Mouse (Mus musculus) cerebellum, postnatal 4 days (tissue): ENCODE measurements around the gene Capn7.

Experiments
- DNase-seq, 2 experiments: peaks; one replicate each; pipeline ENCODE4 v3.0.0; 2022; ENCODE audit warnings: low spot score in 2 of 2, mixed read lengths in 1 of 2

Gene Capn7

DNA sequence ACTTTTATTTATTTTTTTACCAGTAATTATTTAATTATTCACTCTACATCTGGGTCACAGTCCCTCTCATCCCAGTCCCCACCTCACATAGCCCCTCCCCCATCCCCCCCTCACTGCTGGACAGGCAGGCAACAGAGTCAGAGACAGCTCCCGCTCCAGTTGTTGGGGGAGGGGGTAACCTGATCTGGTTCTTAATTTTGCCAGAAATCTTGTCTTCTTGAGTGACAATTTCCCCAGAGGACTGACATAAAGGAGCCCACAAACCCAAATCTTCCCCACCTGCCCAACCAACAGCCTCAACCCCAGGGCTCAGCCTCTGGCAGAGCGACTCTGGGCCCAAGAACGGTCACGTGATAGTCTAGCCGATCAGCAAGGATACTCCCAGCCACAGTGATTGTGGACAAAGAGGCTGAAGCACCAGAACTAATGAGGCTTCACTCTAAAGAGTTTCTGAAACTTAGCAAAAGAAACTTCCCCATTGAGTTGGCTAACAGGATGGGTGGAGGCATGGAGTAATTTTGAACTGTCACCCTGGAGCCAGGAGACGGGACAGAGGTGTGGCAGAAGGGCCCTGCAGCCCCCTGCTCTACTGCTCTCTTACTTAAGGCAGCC is 77.1 kb downstream of the Capn7 start:
- DNase-seq, result no peak

DNA sequence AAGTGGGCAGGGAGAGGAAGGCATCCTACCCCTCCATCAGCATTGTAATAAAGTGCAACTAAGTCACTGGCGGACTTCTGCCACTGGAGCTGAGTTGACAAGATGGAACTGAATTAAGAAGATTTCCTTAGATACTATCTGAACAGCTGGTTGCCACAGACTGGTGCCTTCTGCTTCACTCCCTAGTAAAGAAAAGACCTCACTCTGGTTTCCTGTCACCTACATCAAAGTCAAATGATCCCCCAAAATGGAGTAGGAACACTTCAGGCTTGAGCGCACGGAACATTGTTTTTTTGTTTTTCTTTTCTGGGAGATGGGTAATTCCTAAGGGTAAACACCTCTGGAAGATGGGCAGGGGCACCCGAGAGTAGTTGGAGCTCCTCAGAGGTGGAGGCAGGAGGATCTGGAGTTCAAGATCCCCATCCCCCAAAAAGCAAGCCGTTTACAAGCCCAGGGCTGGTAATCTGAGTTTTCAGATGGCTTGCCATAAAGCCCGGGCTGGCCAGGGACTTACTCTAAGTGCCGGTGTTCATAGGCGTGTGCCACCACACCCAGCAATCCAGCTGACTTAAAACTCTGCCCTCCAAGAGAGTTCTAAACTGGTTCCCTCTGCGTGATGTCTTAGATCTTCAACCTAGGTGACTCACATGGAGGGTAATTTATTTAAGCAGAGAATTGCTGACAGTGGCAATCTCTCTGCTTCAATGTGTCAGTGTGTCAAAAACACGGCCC is 78.0 kb downstream of the Capn7 start:
- no peak for DNase-seq

DNA sequence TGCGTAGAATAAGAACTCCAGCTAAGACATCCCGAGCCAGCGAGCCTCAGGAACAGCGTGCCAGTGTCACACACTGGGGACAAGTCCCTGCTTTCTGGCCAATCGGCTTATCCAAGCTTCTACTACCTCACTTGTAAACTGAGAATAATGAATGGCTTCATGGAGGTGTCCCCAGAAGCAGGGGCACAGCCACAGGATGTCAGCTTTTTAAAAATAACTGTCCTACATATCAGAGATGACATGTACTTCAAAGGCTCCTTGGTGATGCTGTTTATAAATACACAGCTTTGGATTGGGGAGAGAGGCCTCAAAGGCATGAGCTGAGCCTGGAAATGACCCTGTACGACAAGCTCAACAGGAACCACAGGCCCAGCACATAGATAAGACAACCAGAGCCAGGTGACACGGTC is 78.5 kb downstream of the Capn7 start:
- no peak for DNase-seq

- no peak for DNase-seq
Observed at GRCm38 (mm10) chr14:31416411-31416810, 80.0 kb downstream of the Capn7 start.

DNA sequence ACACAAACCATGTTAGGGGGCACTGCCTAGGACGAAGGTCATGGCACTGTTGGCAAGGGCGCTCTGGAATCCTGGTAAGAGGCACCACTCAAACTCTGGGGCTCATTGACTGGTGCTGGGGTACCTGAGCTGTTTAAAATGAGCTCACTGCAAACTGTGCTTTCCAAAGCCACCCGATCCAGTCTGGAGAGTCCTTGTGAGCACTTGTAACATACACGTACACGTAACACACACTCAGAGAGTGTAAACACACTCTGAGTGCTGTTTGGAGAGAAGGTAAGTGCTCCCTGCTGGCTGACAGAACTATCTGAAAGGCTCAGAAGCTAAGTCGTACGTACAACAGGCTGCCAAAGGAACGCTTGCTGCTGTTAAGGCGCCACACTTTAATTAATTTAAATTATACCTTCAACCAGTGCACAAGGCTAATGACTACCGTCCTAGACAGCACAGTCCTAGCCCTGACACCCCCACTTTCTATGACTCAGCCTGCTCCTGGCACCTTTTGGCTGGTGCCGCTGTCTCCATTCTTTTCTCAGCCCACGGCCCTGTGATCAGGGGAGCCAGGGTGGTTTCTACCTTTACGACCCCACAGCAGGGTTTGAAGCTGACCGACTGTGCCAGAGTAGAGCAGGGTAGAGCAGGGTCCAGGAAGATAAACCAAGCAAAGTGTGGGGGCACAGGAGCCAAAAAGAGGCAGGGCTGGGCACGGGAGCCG is 80.6 kb downstream of the Capn7 start:
- DNase-seq, result no peak

DNA sequence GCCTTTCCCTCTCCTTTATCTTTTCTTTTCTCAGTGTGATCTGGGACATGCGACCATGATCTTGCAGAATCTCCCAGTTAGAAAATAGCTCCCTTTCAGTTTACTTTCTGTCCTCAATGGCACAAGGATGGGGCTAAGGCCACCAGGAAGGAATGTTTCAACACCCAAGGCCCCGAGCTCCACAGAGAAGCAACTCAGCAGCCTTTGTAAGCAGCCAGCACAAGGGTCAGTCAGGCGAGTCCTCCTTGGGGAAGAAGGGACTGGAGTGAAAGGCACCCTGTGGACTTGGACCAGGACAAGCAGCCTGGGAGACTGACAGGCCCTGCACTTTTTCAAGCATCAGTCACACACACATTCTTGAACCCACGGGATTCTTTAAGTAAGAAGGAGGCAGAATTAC is 82.8 kb downstream of the Capn7 start:
- DNase-seq, result no peak

GRCm38 (mm10) chr14:31420135-31420534 is 83.7 kb downstream of the Capn7 start:
- no peak for DNase-seq

DNA sequence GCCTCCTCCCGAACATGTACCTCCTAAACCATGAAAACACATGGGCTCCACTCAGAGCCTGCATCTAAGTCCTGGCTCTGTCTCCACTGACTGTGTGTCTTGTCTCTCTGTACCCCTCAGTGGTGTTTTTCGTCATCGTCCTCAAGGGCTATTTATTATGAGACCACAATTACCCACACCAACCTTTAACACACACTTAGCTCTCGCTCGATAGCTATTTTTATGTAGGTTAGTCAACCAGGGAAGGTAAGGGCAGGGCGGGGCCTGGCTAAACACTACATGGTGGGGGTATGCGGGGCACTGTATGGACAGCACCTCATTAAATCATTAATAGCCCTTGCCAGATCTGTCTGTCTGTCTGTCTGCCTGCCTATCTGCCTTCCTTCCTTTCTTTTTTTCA is 84.1 kb downstream of the Capn7 start:
- DNase-seq, result no peak

GRCm38 (mm10) chr14:31420985-31421384 is 84.5 kb downstream of the Capn7 start:
- DNase-seq, result no peak
